Mouse (Mus musculus) T-helper 1 cell (primary cell): ENCODE measurements around the gene Pcbd2.

Source experiments
- in situ Hi-C: fragments of 300-600 bp; cut with MboI, MseI; formaldehyde crosslinking; loops from one replicate; pipeline ENCODE4 v1.15.1; 2025; ENCODE audit warnings: high pct_unique_total_duplicates

Gene Pcbd2

DNA sequence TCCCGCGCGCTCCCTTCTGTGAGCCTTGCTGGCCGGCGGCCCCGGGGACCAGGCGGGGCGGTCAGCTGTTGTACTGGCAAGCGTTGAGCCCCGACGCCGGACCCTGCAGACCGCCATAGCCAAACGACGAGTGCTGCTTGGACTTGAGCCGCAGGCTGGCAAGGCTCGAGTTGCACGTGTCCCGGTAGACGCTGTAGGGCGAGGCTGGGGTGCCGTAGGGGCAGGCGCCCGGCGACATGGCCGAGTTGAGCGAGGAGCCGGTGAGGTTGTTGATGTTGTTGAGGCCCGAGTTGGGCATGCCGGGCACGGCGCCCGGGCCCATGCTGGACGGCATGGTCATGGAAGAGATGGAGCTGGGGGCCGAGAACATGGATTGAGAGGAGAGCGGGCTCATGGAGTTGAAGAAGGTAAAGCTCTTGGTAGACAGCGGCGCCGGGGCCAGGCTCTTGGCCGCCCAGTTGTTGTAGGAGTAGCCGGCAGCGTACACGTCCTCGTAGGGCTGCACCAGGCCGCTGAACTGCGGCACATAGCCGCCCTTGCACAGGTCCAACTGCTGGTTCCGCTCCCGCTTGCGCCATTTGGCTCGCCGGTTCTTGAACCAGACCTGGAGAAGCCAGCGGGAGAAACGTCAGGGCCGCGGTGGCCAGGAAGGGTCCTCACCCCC, 99.0 kb downstream of the Pcbd2 start:
- in situ Hi-C loops = no loop called here
